9 mouse cellular contexts compared by ENCODE assay signal in the genomic region with DNA sequence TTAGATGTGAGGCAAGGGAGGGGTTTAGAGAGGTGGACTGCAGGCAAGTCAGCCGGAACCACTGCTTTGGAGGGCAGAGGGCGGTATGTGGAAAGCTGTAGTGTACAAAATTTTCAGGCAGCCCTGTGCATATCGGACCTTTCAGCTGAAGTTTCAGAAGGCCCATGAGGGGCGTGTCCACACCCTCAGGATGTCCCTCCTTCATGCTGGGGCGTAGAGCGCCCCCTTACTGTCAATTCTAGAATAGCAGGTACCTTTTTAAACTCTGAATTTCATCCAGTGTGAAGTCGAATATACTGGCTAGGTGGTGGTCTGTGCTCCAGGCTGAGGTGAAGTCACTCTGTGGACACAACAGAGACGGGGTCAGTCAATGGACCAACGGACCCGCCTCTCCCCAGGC. TPM values are rescaled to one million over a fixed set of nuclear protein-coding genes. Genes with fewer than 3 reads are reported as not detected.
A peak's percentile ranks its signal among the peaks of the same experiment; 100 is the strongest.
DNase-seq lines count a peak whose midpoint lies in the region; ATAC-seq and TF ChIP-seq lines count a peak whose summit lies in the region.
"Had no signal": no experiment of that assay in that cellular context is flagged by ENCODE, and none has a peak within 500 bp of the region (broad histone marks: within the 10 kb centered on the region; RNA-seq: fewer than 3 reads in every experiment).

No protein-coding gene starts in this region.

- no peaks in the 10 kb centered on the region for H3K9me3 ChIP-seq in midbrain, embryonic 10.5 days (replicated peaks)
- no peaks in the 10 kb centered on the region for H3K9me3 ChIP-seq in midbrain, embryonic 13.5 days
- no peaks in the 10 kb centered on the region for H3K9me3 ChIP-seq in intestine, embryonic 14.5 days (ENCODE audit: control insufficient read depth, low read length)
- H3K9me3 ChIP-seq in liver, postnatal 0 days (ENCODE audit: low read length): no peaks in the 10 kb centered on the region
- no peaks in the 10 kb centered on the region for H3K9me3 ChIP-seq in stomach, embryonic 16.5 days (replicated peaks; ENCODE audit: control insufficient read depth, low read length)
- H3K9me3 ChIP-seq: heart, embryonic 15.5 days had no signal

- TF ChIP-seq EP300 in liver, postnatal 0 days (IDR thresholded peaks at IDR 0.05; ENCODE audit: low read depth): no peak

- no peak overlapping the region for H3K4me2 ChIP-seq in midbrain, embryonic 13.5 days (replicated peaks)
- no peak overlapping the region for H3K4me2 ChIP-seq in intestine, embryonic 14.5 days (ENCODE audit: low read length)
- no peak overlapping the region for H3K4me2 ChIP-seq in liver, postnatal 0 days (ENCODE audit: low read depth, low read length)
- no peak overlapping the region for H3K4me2 ChIP-seq in stomach, embryonic 16.5 days (ENCODE audit: low read depth, low read length)
- H3K4me2 ChIP-seq: heart, embryonic 15.5 days had no signal

- H3K9ac ChIP-seq in midbrain, embryonic 13.5 days (replicated peaks): no peak overlapping the region
- no peak overlapping the region for H3K9ac ChIP-seq in intestine, embryonic 14.5 days (ENCODE audit: low read length)
- H3K9ac ChIP-seq in liver, postnatal 0 days (replicated peaks): 0 out of 2 replicates have a peak overlapping the region, but pooled peaks have one; percentile 30
- no peak overlapping the region for H3K9ac ChIP-seq in stomach, embryonic 16.5 days (ENCODE audit: low read length)
- H3K9ac ChIP-seq: heart, embryonic 15.5 days had no signal

- TF ChIP-seq CTCF in liver, postnatal 0 days (IDR thresholded peaks at IDR 0.05; ENCODE audit: low read depth): peak; percentile 85

- H3K27me3 ChIP-seq in midbrain, embryonic 10.5 days (ENCODE audit: low read depth, poor library complexity, severe bottlenecking): peaks cover 12% of the 10 kb centered on the region; the same call in 1 of the 2 replicates
- no peaks in the 10 kb centered on the region for H3K27me3 ChIP-seq in midbrain, embryonic 13.5 days
- H3K27me3 ChIP-seq in intestine, embryonic 14.5 days (replicated peaks; ENCODE audit: control insufficient read depth, insufficient read depth, low read length): no peaks in the 10 kb centered on the region
- no peaks in the 10 kb centered on the region for H3K27me3 ChIP-seq in liver, postnatal 0 days (ENCODE audit: insufficient read depth, low read length)
- H3K27me3 ChIP-seq in stomach, embryonic 16.5 days (ENCODE audit: control insufficient read depth, insufficient read depth, low read length): no peaks in the 10 kb centered on the region
- H3K27me3 ChIP-seq: heart, embryonic 15.5 days had no signal

- no peak overlapping the region for H3K27ac ChIP-seq in midbrain, embryonic 10.5 days (replicated peaks)
- H3K27ac ChIP-seq in midbrain, embryonic 13.5 days: no peak overlapping the region
- no peak overlapping the region for H3K27ac ChIP-seq in intestine, embryonic 14.5 days (ENCODE audit: low read depth)
- no peak overlapping the region for H3K27ac ChIP-seq in liver, postnatal 0 days (ENCODE audit: low read depth)
- no peak overlapping the region for H3K27ac ChIP-seq in stomach, embryonic 16.5 days (ENCODE audit: low read length)
- H3K27ac ChIP-seq: heart, embryonic 15.5 days had no signal

- no peak for ATAC-seq in midbrain, embryonic 13.5 days
- 0 out of 2 replicates have a peak, but pooled peaks have one; percentile 12 for ATAC-seq in intestine, embryonic 14.5 days (replicated peaks; ENCODE audit: low FRiP score, low TSS enrichment, low read depth)
- peak; percentile 78 for ATAC-seq in liver, postnatal 0 days
- 0 out of 2 replicates have a peak, but pooled peaks have one; percentile 25 for ATAC-seq in stomach, embryonic 16.5 days (ENCODE audit: insufficient read depth, low FRiP score)
- ATAC-seq in frontal cortex, adult (ENCODE audit: low TSS enrichment): no peak

- 27% methylated on average over 10 of the region's 10 CpGs for WGBS in midbrain, embryonic 10.5 days
- 20% methylated on average over 10 of the region's 10 CpGs for WGBS in midbrain, embryonic 13.5 days
- WGBS in intestine, embryonic 14.5 days: 26% methylated on average over 10 of the region's 10 CpGs
- WGBS in liver, postnatal 0 days (ENCODE audit: insufficient replicate concordance): 26% methylated on average over 10 of the region's 10 CpGs
- 17% methylated on average over 10 of the region's 10 CpGs for WGBS in stomach, embryonic 16.5 days

- H3K36me3 ChIP-seq in midbrain, embryonic 10.5 days: peaks cover 4% of the 10 kb centered on the region; the same call in 1 of the 2 replicates
- H3K36me3 ChIP-seq in midbrain, embryonic 13.5 days: no peaks in the 10 kb centered on the region
- 0 out of 2 replicates have a peak, but pooled peaks cover 4% of the 10 kb centered on the region for H3K36me3 ChIP-seq in intestine, embryonic 14.5 days (ENCODE audit: control insufficient read depth, insufficient read depth, low read length)
- H3K36me3 ChIP-seq in liver, postnatal 0 days (replicated peaks; ENCODE audit: insufficient read depth, low read length): peaks cover 11% of the 10 kb centered on the region
- no peaks in the 10 kb centered on the region for H3K36me3 ChIP-seq in stomach, embryonic 16.5 days (ENCODE audit: control insufficient read depth, insufficient read depth, low read length)

- 0 out of 2 replicates have a peak, but pooled peaks cover 4% of the 10 kb centered on the region for H3K4me1 ChIP-seq in midbrain, embryonic 10.5 days
- H3K4me1 ChIP-seq in midbrain, embryonic 13.5 days (replicated peaks): no peaks in the 10 kb centered on the region
- H3K4me1 ChIP-seq in intestine, embryonic 14.5 days (replicated peaks; ENCODE audit: control insufficient read depth, insufficient read depth, low read length): no peaks in the 10 kb centered on the region
- no peaks in the 10 kb centered on the region for H3K4me1 ChIP-seq in liver, postnatal 0 days (ENCODE audit: insufficient read depth)
- 0 out of 2 replicates have a peak, but pooled peaks cover 3% of the 10 kb centered on the region for H3K4me1 ChIP-seq in stomach, embryonic 16.5 days (ENCODE audit: control insufficient read depth, insufficient read depth, low read length)

- peak; percentile 33 for DNase-seq in midbrain, embryonic 10.5 days (ENCODE audit: low spot score)
- peak; percentile 34 to 63 for DNase-seq in adrenal gland, postnatal 36 days
- DNase-seq in intestine, embryonic 14.5 days (ENCODE audit: low spot score): no peak
- DNase-seq in liver, postnatal 0 days: peak; percentile 59
- no peak for DNase-seq in ovary, postnatal 36 days (ENCODE audit: low spot score)

- no peak overlapping the region for H3K4me3 ChIP-seq in midbrain, embryonic 10.5 days
- H3K4me3 ChIP-seq in midbrain, embryonic 13.5 days (replicated peaks): no peak overlapping the region
- H3K4me3 ChIP-seq in intestine, embryonic 14.5 days (ENCODE audit: low read depth, low read length): no peak overlapping the region
- H3K4me3 ChIP-seq in liver, postnatal 0 days (ENCODE audit: low read depth, low read length): no peak overlapping the region
- H3K4me3 ChIP-seq in stomach, embryonic 16.5 days (replicated peaks; ENCODE audit: low read length): no peak overlapping the region
- H3K4me3 ChIP-seq: heart, embryonic 15.5 days had no signal

RNA-seq across cellular contexts. Expression of a gene that starts 16.0 kb away (rescaled TPM):
- polyA plus RNA-seq in midbrain, embryonic 10.5 days (2016; fragmentation: Nextera tagmentation; extraction: Ambion mirVana): 2.6 and 2.8 TPM in 2 replicates
- polyA plus RNA-seq in midbrain, embryonic 13.5 days (2015; fragmentation: Nextera tagmentation; extraction: Ambion mirVana): 1.2 and 2.2 TPM in 2 replicates
- 1 to 10 TPM; 2.2 to 2.4 TPM for total RNA-seq in adrenal gland, postnatal 36 days (2021)
- 7.8 and 8.3 TPM in 2 replicates for polyA plus RNA-seq in intestine, embryonic 14.5 days (2014; fragmentation: Nextera tagmentation; extraction: Ambion mirVana)
- polyA plus RNA-seq in liver, postnatal 0 days (2015; fragmentation: Nextera tagmentation; extraction: Ambion mirVana): 1.1 and 1.3 TPM in 2 replicates
- polyA plus RNA-seq in stomach, embryonic 16.5 days (2015; fragmentation: Nextera tagmentation; extraction: Ambion mirVana): 6.8 and 7.6 TPM in 2 replicates

RNA-seq across cellular contexts. Expression of a gene that starts 23.1 kb away (rescaled TPM):
- polyA plus RNA-seq in midbrain, embryonic 10.5 days (2016; fragmentation: Nextera tagmentation; extraction: Ambion mirVana): 135 and 139 TPM in 2 replicates
- polyA plus RNA-seq in midbrain, embryonic 13.5 days (2015; fragmentation: Nextera tagmentation; extraction: Ambion mirVana): 104 and 110 TPM in 2 replicates
- total RNA-seq in adrenal gland, postnatal 36 days (2021): 10 to 100 TPM; 38.4 to 44.6 TPM
- polyA plus RNA-seq in intestine, embryonic 14.5 days (2014; fragmentation: Nextera tagmentation; extraction: Ambion mirVana): 111 and 113 TPM in 2 replicates
- polyA plus RNA-seq in liver, postnatal 0 days (2015; fragmentation: Nextera tagmentation; extraction: Ambion mirVana): 36.0 and 37.3 TPM in 2 replicates
- 77.1 and 81.2 TPM in 2 replicates for polyA plus RNA-seq in stomach, embryonic 16.5 days (2015; fragmentation: Nextera tagmentation; extraction: Ambion mirVana)

RNA-seq across cellular contexts. Expression of a gene that starts 23.6 kb away (rescaled TPM):
- 0.11 TPM in 1 of 2 replicates, not detected in the other for polyA plus RNA-seq in midbrain, embryonic 10.5 days (2016; fragmentation: Nextera tagmentation; extraction: Ambion mirVana)
- 0.28 and 0.39 TPM in 2 replicates for polyA plus RNA-seq in midbrain, embryonic 13.5 days (2015; fragmentation: Nextera tagmentation; extraction: Ambion mirVana)
- under 1 TPM; 0.20 to 0.86 TPM for total RNA-seq in adrenal gland, postnatal 36 days (2021)
- polyA plus RNA-seq in intestine, embryonic 14.5 days (2014; fragmentation: Nextera tagmentation; extraction: Ambion mirVana): 2.2 and 2.8 TPM in 2 replicates
- 7.2 and 8.5 TPM in 2 replicates for polyA plus RNA-seq in liver, postnatal 0 days (2015; fragmentation: Nextera tagmentation; extraction: Ambion mirVana)
- 0.76 and 1.1 TPM in 2 replicates for polyA plus RNA-seq in stomach, embryonic 16.5 days (2015; fragmentation: Nextera tagmentation; extraction: Ambion mirVana)

Comparison
In these comparisons a context has a peak if more than half of its experiments do, and no peak if none do; other contexts are left out.
1. DNase-seq: peak in midbrain, embryonic 10.5 days (single experiment), adrenal gland, postnatal 36 days (2 of 2) and liver, postnatal 0 days (single experiment); none in intestine, embryonic 14.5 days (single experiment) and ovary, postnatal 36 days (single experiment).
2. ATAC-seq: peak in intestine, embryonic 14.5 days (single experiment), liver, postnatal 0 days (single experiment) and stomach, embryonic 16.5 days (single experiment); none in midbrain, embryonic 13.5 days (single experiment) and frontal cortex, adult (single experiment).